Mouse (Mus musculus) lung, postnatal 4 days (tissue): Measurements from ENCODE around the gene Calcrl.
"Not testable (repeated sequence)": the region's sequence is repeated elsewhere in the genome, so short reads cannot be mapped to it uniquely, and the experiment has no call there.

Experiments
- DNase-seq, 2 experiments: peaks; one replicate each; pipeline ENCODE4 v3.0.0; 2021

The Calcrl gene

GRCm38 (mm10) chr2:84388537-84388936 lies 36.7 kb downstream of the Calcrl start:
- DNase-seq = not testable (repeated sequence)

- DNase-seq = no peak
These were observed 37.2 kb downstream of the Calcrl start for GRCm38 (mm10) chr2:84388023-84388416.

DNA sequence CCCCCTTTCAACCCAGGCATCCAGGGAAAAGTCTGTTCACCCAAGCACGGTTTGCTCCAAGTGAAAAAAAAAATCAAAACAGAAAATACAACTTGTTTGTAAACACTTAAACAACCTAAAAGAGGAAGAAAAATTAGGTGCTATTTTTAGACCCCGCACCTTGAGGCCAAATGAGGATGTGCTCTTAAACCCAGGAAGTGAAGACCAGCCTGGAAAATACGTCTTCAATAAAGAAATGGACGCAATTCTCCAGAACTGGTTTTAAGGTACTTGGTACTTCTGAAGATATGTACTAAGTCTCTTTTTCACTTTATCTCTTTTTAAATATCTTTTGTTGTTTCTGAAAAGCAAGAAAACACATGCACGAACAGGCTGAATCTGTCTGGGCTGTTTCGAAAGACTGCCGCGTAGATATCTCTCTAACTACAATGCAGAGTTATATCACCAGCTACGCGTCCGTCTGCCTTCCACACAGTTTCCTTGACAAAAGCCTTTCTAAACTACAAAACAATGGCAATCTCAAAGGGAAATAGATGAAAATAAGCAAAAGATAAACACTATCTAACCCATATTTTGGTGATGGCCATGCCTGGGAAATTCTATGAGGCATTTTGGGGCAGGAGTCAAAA lies 37.7 kb downstream of the Calcrl start:
- no peak for DNase-seq

GRCm38 (mm10) chr2:84386563-84387393 lies 38.4 kb downstream of the Calcrl start:
- no peak for DNase-seq

DNA sequence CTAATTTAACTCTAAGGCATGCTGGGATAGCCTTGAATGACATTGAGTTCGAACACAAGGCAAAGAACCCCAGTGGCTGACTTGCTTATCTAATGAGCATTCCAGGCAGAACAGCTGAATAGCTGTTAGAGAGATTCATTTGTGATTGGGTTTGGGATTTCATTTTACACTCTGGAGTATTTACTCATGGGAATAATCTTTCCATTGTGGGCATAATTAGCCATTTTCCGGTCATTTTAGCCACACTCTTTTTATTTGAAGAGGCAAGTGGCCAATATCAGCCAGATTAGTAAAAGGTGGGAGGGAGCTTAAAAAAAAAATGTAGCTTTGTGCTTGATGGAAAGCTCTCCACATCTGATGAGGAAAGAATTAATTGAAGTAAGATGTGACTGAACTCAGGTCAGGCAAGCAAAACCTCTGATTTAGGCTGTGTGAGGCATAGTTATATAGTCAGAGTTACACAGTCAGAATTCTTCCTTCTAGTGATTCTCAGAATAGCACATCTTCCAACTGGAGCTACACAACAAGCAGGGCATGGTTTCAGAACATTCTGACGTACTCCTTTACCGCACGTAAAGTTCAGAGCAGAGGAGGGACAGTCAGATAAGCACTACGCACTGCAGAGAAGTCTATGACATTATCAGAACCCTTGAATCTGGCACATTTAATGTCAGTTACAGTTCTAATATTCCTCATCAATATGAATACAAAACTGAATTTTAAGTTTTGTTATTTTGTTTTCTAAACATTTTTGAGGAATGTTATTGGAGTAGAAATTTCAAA lies 40.1 kb downstream of the Calcrl start:
- DNase-seq = no peak

DNA sequence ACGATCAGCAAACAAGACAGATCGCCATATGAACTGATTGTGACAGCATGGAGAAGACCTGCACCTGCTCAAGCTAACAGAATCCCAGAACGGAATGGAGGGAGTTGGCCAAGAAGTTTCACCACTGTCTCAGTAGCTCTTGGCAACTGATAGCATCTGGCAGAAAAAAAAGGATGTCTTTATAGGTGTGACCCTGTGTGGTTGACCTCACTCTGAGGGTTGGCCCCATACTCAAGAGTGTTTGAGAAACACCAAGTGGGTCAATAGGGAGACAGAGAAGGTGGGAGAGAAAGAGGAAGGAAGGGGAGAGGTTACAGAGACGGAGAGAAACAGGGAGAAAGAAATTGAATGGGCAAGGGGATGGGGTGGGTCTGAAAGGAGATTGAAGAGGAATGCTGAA lies 41.4 kb downstream of the Calcrl start:
- no peak for DNase-seq

- DNase-seq = no peak
These were observed 42.7 kb downstream of the Calcrl start for GRCm38 (mm10) chr2:84382556-84382955.

GRCm38 (mm10) chr2:84381997-84382396 lies 43.2 kb downstream of the Calcrl start:
- no peak for DNase-seq

GRCm38 (mm10) chr2:84380816-84381215 lies 44.4 kb downstream of the Calcrl start:
- no peak for DNase-seq

DNA sequence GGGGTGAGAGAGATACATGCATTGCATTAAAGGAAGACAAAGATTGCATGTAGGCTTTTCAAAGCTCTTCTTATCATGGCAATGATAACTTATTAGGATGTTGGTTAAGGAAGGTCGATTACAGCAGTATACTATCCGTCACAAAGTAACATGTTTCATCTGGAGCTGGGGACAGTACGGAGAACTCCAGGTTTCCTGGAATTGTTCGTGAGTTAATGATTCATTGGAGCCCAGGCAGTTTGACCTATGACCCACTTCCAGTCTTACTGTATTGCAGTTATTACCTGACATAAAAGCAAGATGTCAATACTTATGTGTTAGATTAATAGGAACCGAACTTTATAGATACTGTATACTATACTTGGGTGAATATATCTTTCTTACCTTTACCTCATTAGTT lies 46.5 kb downstream of the Calcrl start:
- DNase-seq = no peak

- no peak for DNase-seq
These were observed 56.0 kb downstream of the Calcrl start for GRCm38 (mm10) chr2:84369256-84369655.

DNA sequence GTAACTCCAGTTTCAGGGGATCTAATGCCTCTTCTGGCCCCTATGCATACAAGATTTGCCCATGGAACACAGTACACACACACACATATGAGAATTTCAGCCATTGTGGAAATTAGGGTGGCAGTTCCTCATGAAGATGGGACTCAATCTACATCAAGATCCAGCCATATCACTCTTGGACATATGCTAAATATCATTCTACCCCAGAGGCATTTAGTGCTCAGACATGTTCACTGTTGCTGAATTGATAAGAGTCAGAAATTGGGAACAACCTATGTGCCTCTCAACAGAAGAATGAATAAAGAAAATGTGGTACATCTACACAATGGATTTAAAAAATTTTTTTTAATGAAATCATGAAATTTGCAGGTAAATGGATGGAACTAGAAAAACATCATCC lies 58.5 kb downstream of the Calcrl start:
- DNase-seq = no peak

GRCm38 (mm10) chr2:84365266-84365665 lies 59.9 kb downstream of the Calcrl start:
- DNase-seq = no peak

DNA sequence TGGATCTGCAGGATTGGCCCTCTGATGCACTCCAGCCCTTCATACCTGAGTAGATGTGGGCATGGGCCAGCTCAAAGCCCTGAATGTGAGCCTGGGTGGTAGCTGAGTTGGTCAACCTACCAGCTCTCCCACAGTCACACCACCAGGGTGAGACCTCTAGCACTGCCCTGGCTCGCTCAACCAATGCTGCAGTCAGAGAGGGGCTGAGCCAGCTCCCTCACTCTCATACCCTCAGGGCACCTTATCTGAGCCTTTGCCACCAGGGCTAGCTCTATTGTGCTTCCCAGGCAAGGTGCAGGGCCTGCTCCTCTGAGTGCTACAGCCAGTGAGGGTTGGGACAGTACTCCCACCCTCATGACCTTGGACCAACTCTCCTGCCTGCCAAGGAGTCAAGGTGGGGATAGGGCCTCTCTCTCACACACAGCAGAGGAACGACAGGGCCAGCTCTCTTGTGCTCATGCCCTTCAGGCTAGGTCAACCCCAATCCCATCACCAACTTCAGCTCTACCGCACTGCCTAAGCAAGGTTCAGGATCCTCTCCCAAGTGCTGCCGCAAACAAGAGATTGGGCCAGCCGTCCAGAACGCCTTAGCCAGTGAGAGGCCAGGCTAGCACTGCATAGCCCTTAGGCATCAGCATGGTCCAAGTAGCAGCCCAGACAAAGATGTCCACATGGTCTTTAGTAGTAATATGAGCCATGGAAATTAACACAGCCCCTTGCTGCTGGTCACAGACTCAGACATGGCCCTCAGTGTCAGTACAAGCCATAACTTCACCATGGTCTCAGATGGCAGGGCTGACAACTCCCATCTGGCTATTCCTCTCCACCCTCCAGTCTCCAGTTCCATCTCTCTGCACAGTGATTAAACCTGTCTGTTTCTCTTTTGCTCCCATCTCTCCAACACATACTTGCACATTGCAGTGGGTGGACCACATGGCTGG lies 62.2 kb downstream of the Calcrl start:
- no peak for DNase-seq

DNA sequence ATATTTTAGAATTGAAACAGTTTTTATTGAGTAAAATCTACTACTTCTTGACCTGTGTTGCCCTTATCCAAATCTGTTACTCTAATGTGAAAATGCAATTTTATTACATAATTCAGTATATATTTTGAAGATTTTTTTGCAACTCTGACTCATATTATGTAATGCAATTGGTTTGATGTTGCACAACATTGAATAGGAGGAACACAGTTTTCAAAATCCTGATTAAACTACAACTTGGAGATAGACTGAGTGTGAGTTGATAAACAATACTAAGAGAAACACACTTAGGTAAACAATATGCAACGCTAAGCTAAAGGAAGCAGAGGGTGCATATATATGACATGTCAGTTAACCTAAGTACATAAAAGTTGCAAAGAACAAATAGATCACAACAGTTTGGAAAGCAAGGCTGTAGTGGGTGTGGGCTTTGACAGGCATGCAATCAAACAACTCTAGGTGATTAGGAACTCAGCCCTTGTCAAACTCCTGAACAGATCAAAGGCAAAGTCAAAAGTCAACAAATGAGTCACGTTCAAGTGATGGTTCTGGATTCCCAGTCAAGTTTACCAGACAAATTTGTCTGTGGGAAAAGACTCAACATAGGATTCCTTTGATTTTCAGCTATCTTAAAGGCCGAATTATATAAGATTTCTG lies 66.4 kb downstream of the Calcrl start:
- no peak for DNase-seq

GRCm38 (mm10) chr2:84355281-84355680 lies 69.9 kb downstream of the Calcrl start:
- DNase-seq = no peak

DNA sequence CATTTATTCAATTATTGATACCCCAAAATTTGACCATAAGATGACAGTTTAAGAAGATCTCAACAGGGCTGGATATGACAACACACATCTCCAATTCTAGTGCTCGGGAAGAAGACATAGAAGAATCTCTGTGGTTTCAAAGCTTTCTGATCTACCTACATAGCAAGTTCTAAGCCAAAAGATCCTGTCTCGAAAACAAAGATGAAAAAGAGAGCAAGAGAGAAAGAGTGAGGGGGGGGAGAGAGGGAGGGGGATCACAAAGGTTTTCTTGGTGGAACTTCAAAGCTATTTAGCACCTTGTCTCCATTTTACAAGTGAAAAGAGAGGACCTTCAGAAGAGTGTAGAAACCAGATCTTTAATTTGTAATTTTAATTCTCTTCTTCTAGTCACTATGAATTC lies 77.8 kb downstream of the Calcrl start:
- DNase-seq = no peak

- no peak for DNase-seq
These were observed 81.5 kb downstream of the Calcrl start for GRCm38 (mm10) chr2:84343756-84344155.

- DNase-seq = no peak
These were observed 87.3 kb downstream of the Calcrl start for GRCm38 (mm10) chr2:84337774-84338450.

GRCm38 (mm10) chr2:84336331-84336730 lies 88.9 kb downstream of the Calcrl start:
- no peak for DNase-seq

DNA sequence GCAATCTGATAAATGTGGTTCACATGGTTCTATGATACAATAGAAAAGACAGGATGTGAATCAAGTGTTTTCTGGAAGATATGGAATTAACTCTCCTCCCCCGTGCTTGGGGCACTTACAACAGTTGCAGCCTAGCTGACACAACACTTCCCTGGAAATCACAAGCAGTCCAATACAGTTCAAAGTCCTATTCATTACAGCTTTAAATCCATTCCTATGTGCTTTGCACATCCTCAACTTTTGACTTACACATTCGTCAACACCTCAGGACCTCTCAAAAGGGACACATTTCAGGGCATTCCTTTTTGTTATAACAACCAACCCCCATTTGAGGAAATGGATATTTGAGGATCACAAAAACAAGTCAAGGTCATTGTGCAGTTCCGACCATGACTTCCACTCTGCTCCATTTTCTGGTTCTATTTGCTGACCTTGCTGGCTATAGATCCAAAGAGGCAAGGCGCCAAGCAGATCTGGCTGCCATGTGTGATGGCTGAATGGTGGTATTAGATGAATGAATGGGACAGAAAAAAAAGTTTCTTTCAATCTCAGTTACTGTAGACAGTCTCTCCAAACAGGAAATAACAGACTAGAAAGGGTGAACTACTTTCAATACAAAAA lies 108.9 kb downstream of the Calcrl start:
- DNase-seq = peak in 1 of 2 experiments; percentile 40
